Mouse (Mus musculus) CH12.LX (cell line): ENCODE measurements around the gene Pycr2. TPM values are rescaled to one million over a fixed set of nuclear protein-coding genes. Genes with fewer than 3 reads are reported as not detected.

Source experiments
- DNase-seq: peaks from one replicate; pipeline ENCODE4 v3.0.0-alpha.2; 2013; ENCODE audit errors: extremely low read depth
- H3K27ac ChIP-seq: 2 replicates; pipeline ENCODE4 v1.5.1; 2012; ENCODE audit warnings: low read depth, mild to moderate bottlenecking, control low read depth, moderate library complexity; ENCODE audit not compliant: insufficient read depth
- H3K27me3 ChIP-seq: replicated peaks from 2 replicates; pipeline ENCODE3; 2012; ENCODE audit warnings: inconsistent platforms
- H3K36me3 ChIP-seq, 2 experiments: replicated peaks in 1 of 2; 2 replicates each; pipeline versions ENCODE3 to v1.6.1; 2012; ENCODE audit warnings: inconsistent platforms in 1 of 2, low read length in 1 of 2, mild to moderate bottlenecking in 1 of 2, mixed read lengths in 1 of 2, moderate library complexity in 1 of 2; ENCODE audit not compliant: control insufficient read depth in 1 of 2, insufficient read depth in 1 of 2
- H3K4me1 ChIP-seq, 2 experiments: 2 replicates each; pipeline ENCODE4 v1.6.1; 2012; ENCODE audit warnings: inconsistent platforms in 1 of 2, moderate library complexity in 1 of 2; ENCODE audit not compliant: insufficient read depth in 2 of 2, control insufficient read depth in 1 of 2
- H3K4me2 ChIP-seq: 2 replicates; pipeline ENCODE4 v1.6.1; 2012; ENCODE audit warnings: low read depth, mild to moderate bottlenecking, control low read depth; ENCODE audit not compliant: poor library complexity, insufficient read depth, severe bottlenecking
- H3K4me3 ChIP-seq, 3 experiments: fragments of 150-350 bp in 1 of 3; sonication (generic) in 1 of 3; replicated peaks in 1 of 3; 2 replicates each; pipeline versions ENCODE3 to v1.5.1; 2011 to 2012; ENCODE audit warnings: low read depth in 2 of 3, low read length in 2 of 3, mild to moderate bottlenecking in 2 of 3, moderate library complexity in 2 of 3, control low read depth in 1 of 3, improper control_type of control experiment in 1 of 3, inconsistent platforms in 1 of 3, mixed read lengths in 1 of 3; ENCODE audit not compliant: poor library complexity in 1 of 3
- H3K79me2 ChIP-seq: replicated peaks from 2 replicates; pipeline ENCODE4 v1.6.1; 2012; ENCODE audit warnings: mild to moderate bottlenecking, moderate library complexity; ENCODE audit not compliant: control insufficient read depth, poor library complexity, insufficient read depth, severe bottlenecking; ENCODE audit errors: extremely low read depth
- H3K9ac ChIP-seq: 2 replicates; pipeline ENCODE4 v1.6.1; 2012; ENCODE audit warnings: low read depth, mild to moderate bottlenecking, control low read depth, moderate library complexity; ENCODE audit not compliant: insufficient read depth
- H3K9me3 ChIP-seq: replicated peaks from 2 replicates; pipeline ENCODE3; 2012; ENCODE audit warnings: low read length, inconsistent platforms, mixed read lengths
- CHD2 ChIP-seq: IDR thresholded peaks from 2 replicates; pipeline ENCODE4 v1.6.1; 2011; ENCODE audit warnings: low read length, improper control_type of control experiment
- ELF1 ChIP-seq: IDR thresholded peaks from 2 replicates; pipeline ENCODE4 v1.6.1; 2014; ENCODE audit warnings: low read depth, mild to moderate bottlenecking, inconsistent platforms, low read length, improper control_type of control experiment
- HCFC1 ChIP-seq: IDR thresholded peaks from 2 replicates; pipeline ENCODE4 v1.6.1; 2012; ENCODE audit warnings: low read depth, mild to moderate bottlenecking, inconsistent platforms, low read length, improper control_type of control experiment
- IRF4 ChIP-seq: IDR thresholded peaks from 2 replicates; pipeline ENCODE4 v1.6.1; 2014; ENCODE audit warnings: low read depth, mild to moderate bottlenecking, inconsistent platforms, low read length, improper control_type of control experiment
- JUN ChIP-seq: IDR thresholded peaks from 2 replicates; pipeline ENCODE4 v1.6.1; 2011; ENCODE audit warnings: low read depth, mild to moderate bottlenecking, low read length, improper control_type of control experiment, moderate library complexity; ENCODE audit not compliant: insufficient read depth
- KAT2A ChIP-seq: IDR thresholded peaks from 2 replicates; pipeline ENCODE4 v1.6.1; 2012; ENCODE audit warnings: low read length, improper control_type of control experiment, inconsistent platforms; ENCODE audit not compliant: insufficient replicate concordance
- MAFK ChIP-seq: IDR thresholded peaks from 2 replicates; pipeline ENCODE4 v1.6.1; 2011; ENCODE audit warnings: low read length, improper control_type of control experiment; ENCODE audit not compliant: insufficient replicate concordance
- MXI1 ChIP-seq: IDR thresholded peaks from 2 replicates; pipeline ENCODE4 v1.6.1; 2011; ENCODE audit warnings: mild to moderate bottlenecking, low read depth, low read length, improper control_type of control experiment
- MYC ChIP-seq: IDR thresholded peaks from 2 replicates; pipeline ENCODE4 v1.6.1; 2011; ENCODE audit warnings: low read depth, mild to moderate bottlenecking, improper control_type of control experiment, low read length
- NELFE ChIP-seq: IDR thresholded peaks from 2 replicates; pipeline ENCODE4 v1.6.1; 2011; ENCODE audit warnings: low read depth, low read length, improper control_type of control experiment
- NRF1 ChIP-seq: IDR thresholded peaks from 2 replicates; pipeline ENCODE4 v1.6.1; 2014; ENCODE audit warnings: low read depth, mild to moderate bottlenecking, inconsistent platforms, low read length, improper control_type of control experiment, moderate library complexity
- POLR2A ChIP-seq: IDR thresholded peaks from 2 replicates; pipeline ENCODE4 v1.6.1; 2011; ENCODE audit warnings: low read depth, mild to moderate bottlenecking, improper control_type of control experiment, low read length
- RAD21 ChIP-seq: IDR thresholded peaks from 2 replicates; pipeline ENCODE4 v1.6.1; 2011; ENCODE audit warnings: low read depth, mild to moderate bottlenecking, low read length, improper control_type of control experiment, moderate library complexity
- RCOR1 ChIP-seq: conservative IDR thresholded peaks from 2 replicates; pipeline ENCODE4 v1.6.1; 2012; ENCODE audit warnings: low read depth, mild to moderate bottlenecking, inconsistent platforms, low read length, improper control_type of control experiment
- SIN3A ChIP-seq: IDR thresholded peaks from 2 replicates; pipeline ENCODE4 v1.6.1; 2012; ENCODE audit warnings: low read length, improper control_type of control experiment, inconsistent platforms
- SMC3 ChIP-seq: IDR thresholded peaks from 2 replicates; pipeline ENCODE4 v1.6.1; 2011; ENCODE audit warnings: low read depth, low read length, improper control_type of control experiment
- TCF12 ChIP-seq: IDR thresholded peaks from 2 replicates; pipeline ENCODE4 v1.6.1; 2014; ENCODE audit warnings: low read depth, mild to moderate bottlenecking, inconsistent platforms, low read length, improper control_type of control experiment
- UBTF ChIP-seq: IDR thresholded peaks from 2 replicates; pipeline ENCODE4 v1.6.1; 2012; ENCODE audit warnings: low read depth, mild to moderate bottlenecking, inconsistent platforms, low read length, improper control_type of control experiment, moderate library complexity
- ZKSCAN1 ChIP-seq: IDR thresholded peaks from 2 replicates; pipeline ENCODE4 v1.6.1; 2012; ENCODE audit warnings: low read depth, inconsistent platforms, low read length, improper control_type of control experiment, borderline replicate concordance
- ZMIZ1 ChIP-seq: IDR thresholded peaks from 2 replicates; pipeline ENCODE4 v1.6.1; 2012; ENCODE audit warnings: low read depth, mild to moderate bottlenecking, inconsistent platforms, low read length, improper control_type of control experiment
- ZNF384 ChIP-seq: IDR thresholded peaks from 2 replicates; pipeline ENCODE4 v1.6.1; 2012; ENCODE audit warnings: low read depth, low read length, improper control_type of control experiment, inconsistent platforms
- dilution Hi-C: fragments of 300-500 bp; cut with MboI; formaldehyde crosslinking; loops from 2 replicates; pipeline ENCODE4 v1.14.3; 2020; ENCODE audit warnings: low sequenced_read_pairs; ENCODE audit not compliant: extremely low pct_unique_long_range_greater_than_20kb, extremely low pct_ligation_motif_present
- in situ Hi-C: fragments of 300-500 bp; cut with MboI; formaldehyde crosslinking; loops from 3 replicates; pipeline ENCODE4 v1.14.3; 2019; ENCODE audit warnings: low sequenced_read_pairs, low pct_ligation_motif_present, low pct_unique_long_range_greater_than_20kb, mixed read lengths
- polyA plus RNA-seq: library from polyadenylated mRNA; unstranded; fragments of >175 nt; gene quantifications from 2 replicates; pipeline ENCODE4 v1.2.1, GENCODE M21; 2012; ENCODE audit warnings: low read depth; ENCODE audit not compliant: insufficient read length
- total RNA-seq, 2 experiments: library from RNA; depleted of rRNA; stranded (reverse); fragments of 300-350 nt in 1 of 2; fragments of >200 nt in 1 of 2; gene quantifications; 2 replicates each; pipeline ENCODE4 v1.2.3; 2012 to 2014

Gene Pycr2
- total and polyA plus RNA-seq, 3 experiments, result 73.0 to 131 (median 119) TPM

GRCm38 (mm10) chr1:180858763-180859162, 45.3 kb upstream of the Pycr2 start:
- DNase-seq, result no peak
- Histone ChIP-seq H3K36me3 (peaks cover 69 to 87% of the 10 kb centered on the region in 2 experiments), H3K9me3 (no peaks in the 10 kb centered on the region), H3K79me2 (peaks cover 5% of the 10 kb centered on the region), H3K27ac (no peak overlapping the region), H3K4me3 (no peak overlapping the region), H3K4me1 (no peaks in the 10 kb centered on the region), H3K4me2 (no peak overlapping the region), H3K27me3 (no peaks in the 10 kb centered on the region), H3K9ac (no peak overlapping the region)
- dilution Hi-C loops (no loop called here), in situ Hi-C loops (no loop called here)
- TF ChIP-seq JUN, result no peak
- TF ChIP-seq HCFC1, result no peak
- TF ChIP-seq NRF1, result no peak
- TF ChIP-seq MYC, result no peak
- no peak for TF ChIP-seq IRF4
- no peak for TF ChIP-seq MXI1
- TF ChIP-seq MAFK, result no peak
- no peak for TF ChIP-seq UBTF
- TF ChIP-seq SIN3A, result no peak
- TF ChIP-seq RCOR1, result no peak
- no peak for TF ChIP-seq SMC3
- no peak for TF ChIP-seq ZMIZ1

GRCm38 (mm10) chr1:180860030-180860429, 44.1 kb upstream of the Pycr2 start:
- H3K27ac ChIP-seq, result no peak overlapping the region

More at GRCm38 (mm10) chr1:180860030-180860429, 44.1 kb upstream of the Pycr2 start:
- peaks cover 78 to 95% of the 10 kb centered on the region in 2 experiments for H3K36me3 ChIP-seq
- no peak overlapping the region for H3K4me3 ChIP-seq
- H3K27me3 ChIP-seq, result no peaks in the 10 kb centered on the region
- dilution Hi-C loops, result no loop called here
- H3K9me3 ChIP-seq, result no peaks in the 10 kb centered on the region
- H3K4me1 ChIP-seq, result peaks cover 0 to 3% of the 10 kb centered on the region in 2 experiments; a peak in 1 of 4 replicates
- no peak overlapping the region for H3K9ac ChIP-seq
- in situ Hi-C loops, result no loop called here
- no peak overlapping the region for H3K4me2 ChIP-seq
- TF ChIP-seq ZNF384 (no peak), SIN3A (no peak), ZKSCAN1 (no peak), KAT2A (no peak), CHD2 (no peak), RAD21 (no peak), TCF12 (no peak), POLR2A (no peak), ELF1 (no peak), JUN (no peak), HCFC1 (no peak), NELFE (no peak), UBTF (no peak)
- no peak for DNase-seq
- H3K79me2 ChIP-seq, result peaks cover 1% of the 10 kb centered on the region; the same call in 1 of the 2 replicates
